Mouse (Mus musculus) embryonic facial prominence, embryonic 15.5 days (tissue): ENCODE measurements around the gene Snapc5. TPM values are rescaled to one million over a fixed set of nuclear protein-coding genes. Genes with fewer than 3 reads are reported as not detected.

Experiments used
- ATAC-seq: fragments of 200-750 bp; cut with Nextera tagmentation; 2 replicates; pipeline ENCODE4 v1.8.0; 2017; ENCODE audit warnings: low read depth, moderate TSS enrichment; ENCODE audit not compliant: insufficient number of reproducible peaks, low FRiP score, low TSS enrichment
- H3K27ac ChIP-seq: fragments of 300-500 bp; sonication (generic); replicated peaks from 2 replicates; pipeline ENCODE4 v1.5.1; 2015; ENCODE audit warnings: mild to moderate bottlenecking, inconsistent platforms
- H3K27me3 ChIP-seq: fragments of 300-500 bp; sonication (generic); 2 replicates; pipeline ENCODE4 v1.6.1; 2015; ENCODE audit warnings: inconsistent platforms
- H3K36me3 ChIP-seq: fragments of 300-500 bp; sonication (generic); 2 replicates; pipeline ENCODE4 v1.6.1; 2015; ENCODE audit warnings: mild to moderate bottlenecking, inconsistent platforms
- H3K4me1 ChIP-seq: fragments of 300-500 bp; sonication (generic); 2 replicates; pipeline ENCODE4 v1.6.1; 2015; ENCODE audit warnings: inconsistent platforms
- H3K4me2 ChIP-seq: fragments of 300-500 bp; sonication (generic); replicated peaks from 2 replicates; pipeline ENCODE4 v1.6.1; 2015; ENCODE audit warnings: mild to moderate bottlenecking, inconsistent platforms
- H3K4me3 ChIP-seq: fragments of 300-500 bp; sonication (generic); replicated peaks from 2 replicates; pipeline ENCODE4 v1.5.1; 2015; ENCODE audit warnings: mild to moderate bottlenecking, inconsistent platforms
- H3K9ac ChIP-seq: fragments of 300-500 bp; sonication (generic); 2 replicates; pipeline ENCODE4 v1.6.1; 2015; ENCODE audit warnings: inconsistent platforms
- H3K9me3 ChIP-seq: fragments of 300-500 bp; sonication (generic); replicated peaks from 2 replicates; pipeline ENCODE4 v1.6.1; 2016; ENCODE audit warnings: inconsistent platforms
- WGBS: fragments of 180-500 bp; shearing (Covaris S2); methylation state at CpG from one replicate; pipeline ENCODE4 v1.1.7; 2015; 5-methylcytosine and 5-hydroxymethylcytosine counted together
- polyA plus RNA-seq: library from polyadenylated mRNA; unstranded; fragments of >200 nt; fragmentation: Nextera tagmentation; extraction: Ambion mirVana; gene quantifications from 2 replicates; pipeline ENCODE4 v1.2.1, GENCODE M21; 2015

Gene Snapc5
- polyA plus RNA-seq, 1 experiment from 2014 or later, result 30.2 TPM

DNA sequence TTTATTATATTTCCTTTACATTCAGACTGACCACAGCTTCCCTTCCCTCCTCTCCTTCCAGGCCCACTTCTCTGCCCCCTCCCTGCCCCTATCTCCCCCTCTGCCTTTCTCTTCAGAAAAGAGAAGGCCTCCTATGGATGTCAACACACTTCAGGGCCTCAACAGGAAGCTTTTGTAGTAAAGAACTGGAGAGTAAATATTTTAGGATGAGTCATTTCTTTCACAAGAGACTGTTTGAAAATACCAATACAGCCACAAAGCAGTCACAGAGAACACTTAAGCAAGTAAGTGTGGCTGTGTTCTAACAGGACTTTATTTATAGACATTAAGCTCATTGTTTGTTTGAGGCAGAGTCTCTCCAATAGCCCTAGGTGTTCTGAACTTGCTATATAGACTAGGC, 23.3 kb downstream of the Snapc5 start:
- Histone ChIP-seq H3K9ac (no peak overlapping the region), H3K27me3 (no peaks in the 10 kb centered on the region), H3K9me3 (no peaks in the 10 kb centered on the region), H3K27ac (peak overlapping the region; percentile 63), H3K4me3 (no peak overlapping the region), H3K36me3 (peaks cover 19% of the 10 kb centered on the region), H3K4me2 (no peak overlapping the region), H3K4me1 (no peaks in the 10 kb centered on the region)
- ATAC-seq, result no peak

- H3K4me3 ChIP-seq, result no peak overlapping the region
- H3K4me1 ChIP-seq, result no peaks in the 10 kb centered on the region
- H3K27ac ChIP-seq, result peak overlapping the region; percentile 63; the same call in 1 of the 2 replicates
- H3K36me3 ChIP-seq, result peaks cover 18% of the 10 kb centered on the region
- ATAC-seq, result no peak
- no peak overlapping the region for H3K4me2 ChIP-seq
- H3K27me3 ChIP-seq, result no peaks in the 10 kb centered on the region
- no peak overlapping the region for H3K9ac ChIP-seq
- no peaks in the 10 kb centered on the region for H3K9me3 ChIP-seq
These were observed 23.8 kb downstream of the Snapc5 start for GRCm38 (mm10) chr9:64202866-64203265.

DNA sequence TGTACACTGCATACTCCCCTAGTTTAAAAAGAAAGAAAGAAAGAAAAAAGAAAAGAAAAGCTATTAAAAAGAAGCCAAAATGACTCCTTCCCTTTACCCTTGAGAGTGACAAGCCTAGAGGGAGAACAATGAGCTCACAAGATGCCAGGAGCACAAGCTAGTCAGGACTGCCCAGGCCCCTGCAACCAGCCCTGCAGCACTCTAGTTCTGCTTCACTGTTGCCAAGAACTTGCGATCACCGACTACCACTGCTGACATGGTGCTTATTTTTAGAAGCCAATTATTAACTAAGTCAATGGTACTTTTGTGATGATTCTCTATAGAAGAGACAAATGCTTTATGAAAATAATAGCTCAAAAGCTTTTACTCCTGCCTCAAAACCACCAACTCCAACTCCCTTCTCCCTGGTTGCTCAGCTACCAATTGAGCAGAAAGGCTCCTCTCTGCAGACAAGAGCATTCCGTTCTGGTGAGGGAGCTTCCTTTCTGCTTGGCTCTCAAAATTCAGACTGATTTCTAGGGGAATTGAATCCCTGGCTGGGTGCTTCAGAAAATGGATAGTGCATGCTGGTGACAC, 28.5 kb downstream of the Snapc5 start:
- Histone ChIP-seq H3K9me3 (no peaks in the 10 kb centered on the region), H3K4me2 (no peak overlapping the region), H3K27ac (0 out of 2 replicates have a peak overlapping the region, but pooled peaks have one; percentile 36), H3K4me3 (no peak overlapping the region), H3K4me1 (no peaks in the 10 kb centered on the region), H3K36me3 (peaks cover 46% of the 10 kb centered on the region), H3K27me3 (no peaks in the 10 kb centered on the region), H3K9ac (no peak overlapping the region)
- ATAC-seq, result no peak
- 56% methylated on average over 3 of the region's 3 CpGs for WGBS

DNA sequence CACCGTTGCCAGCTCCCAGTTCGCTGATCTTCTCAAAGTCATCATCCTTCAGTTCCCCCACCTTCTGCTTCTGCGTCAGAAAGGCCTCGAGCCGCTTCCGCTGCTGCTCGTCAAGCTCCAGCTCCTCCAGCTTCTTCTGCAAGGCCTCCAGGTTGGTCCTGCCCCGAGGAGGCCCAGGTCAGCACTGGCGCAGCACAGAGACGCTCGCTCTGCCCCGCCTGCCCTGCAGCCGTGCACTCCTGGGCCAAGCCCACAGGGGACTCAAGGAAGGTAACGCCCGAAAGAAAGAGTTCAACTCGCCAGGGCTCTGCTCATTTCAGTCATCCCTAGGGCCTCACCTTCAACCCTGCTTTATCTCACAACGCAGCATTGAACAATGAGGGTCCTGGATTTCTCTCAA, 35.4 kb downstream of the Snapc5 start:
- Histone ChIP-seq H3K27me3 (no peaks in the 10 kb centered on the region), H3K9ac (no peak overlapping the region), H3K4me2 (no peak overlapping the region), H3K4me1 (peaks cover 11% of the 10 kb centered on the region; the same call in 1 of the 2 replicates), H3K9me3 (no peaks in the 10 kb centered on the region), H3K27ac (no peak overlapping the region), H3K36me3 (peaks cover 23% of the 10 kb centered on the region; the same call in 1 of the 2 replicates), H3K4me3 (no peak overlapping the region)
- WGBS, result 87% methylated on average over 17 of the region's 17 CpGs
- ATAC-seq, result no peak

GRCm38 (mm10) chr9:64216090-64216489, 37.0 kb downstream of the Snapc5 start:
- 50% methylated on average over 4 of the region's 4 CpGs for WGBS
- H3K9ac ChIP-seq, result no peak overlapping the region
- no peaks in the 10 kb centered on the region for H3K27me3 ChIP-seq
- H3K9me3 ChIP-seq, result no peaks in the 10 kb centered on the region
- ATAC-seq, result no peak
- H3K36me3 ChIP-seq, result peaks cover 10% of the 10 kb centered on the region; the same call in 1 of the 2 replicates
- peaks cover 17% of the 10 kb centered on the region; the same call in 1 of the 2 replicates for H3K4me1 ChIP-seq
- H3K4me2 ChIP-seq, result no peak overlapping the region
- H3K4me3 ChIP-seq, result no peak overlapping the region
- no peak overlapping the region; the same call in 1 of the 2 replicates for H3K27ac ChIP-seq

GRCm38 (mm10) chr9:64216641-64217040, 37.6 kb downstream of the Snapc5 start:
- Histone ChIP-seq H3K4me2 (no peak overlapping the region), H3K27me3 (no peaks in the 10 kb centered on the region), H3K9ac (no peak overlapping the region), H3K4me1 (peaks cover 17% of the 10 kb centered on the region; the same call in 1 of the 2 replicates), H3K4me3 (no peak overlapping the region), H3K36me3 (peaks cover 6% of the 10 kb centered on the region; the same call in 1 of the 2 replicates), H3K27ac (no peak overlapping the region; the same call in 1 of the 2 replicates), H3K9me3 (no peaks in the 10 kb centered on the region)
- 89% methylated on average over 2 of the region's 2 CpGs for WGBS
- no peak for ATAC-seq

GRCm38 (mm10) chr9:64217887-64218286, 38.8 kb downstream of the Snapc5 start:
- Histone ChIP-seq H3K27ac (no peak overlapping the region), H3K36me3 (peaks cover 6% of the 10 kb centered on the region; the same call in 1 of the 2 replicates), H3K4me1 (peaks cover 17% of the 10 kb centered on the region; the same call in 1 of the 2 replicates), H3K27me3 (no peaks in the 10 kb centered on the region), H3K4me2 (no peak overlapping the region), H3K9ac (no peak overlapping the region), H3K9me3 (no peaks in the 10 kb centered on the region), H3K4me3 (no peak overlapping the region)
- ATAC-seq, result no peak

- peak overlapping the region; percentile 24 for H3K27ac ChIP-seq
- 31% methylated on average over 1 of the region's 1 CpGs for WGBS
These were observed 40.2 kb downstream of the Snapc5 start for GRCm38 (mm10) chr9:64219305-64219704.

GRCm38 (mm10) chr9:64219772-64220420, 40.8 kb downstream of the Snapc5 start:
- no peak overlapping the region for H3K4me2 ChIP-seq
- WGBS, result 58% methylated on average over 10 of the region's 10 CpGs

More at GRCm38 (mm10) chr9:64219305-64219704, 40.2 kb downstream of the Snapc5 start:
- Histone ChIP-seq H3K4me1 (peaks cover 17% of the 10 kb centered on the region; the same call in 1 of the 2 replicates), H3K9me3 (no peaks in the 10 kb centered on the region), H3K4me3 (no peak overlapping the region), H3K36me3 (no peaks in the 10 kb centered on the region), H3K4me2 (no peak overlapping the region), H3K27me3 (no peaks in the 10 kb centered on the region), H3K9ac (no peak overlapping the region)
- no peak for ATAC-seq

GRCm38 (mm10) chr9:64220603-64221002, 41.5 kb downstream of the Snapc5 start:
- H3K27ac ChIP-seq, result no peak overlapping the region
- WGBS, result 76% methylated on average over 1 of the region's 1 CpGs
- H3K9me3 ChIP-seq, result no peaks in the 10 kb centered on the region
- H3K9ac ChIP-seq, result no peak overlapping the region
- no peaks in the 10 kb centered on the region for H3K36me3 ChIP-seq
- no peak overlapping the region for H3K4me3 ChIP-seq
- no peak overlapping the region for H3K4me2 ChIP-seq
- peaks cover 17% of the 10 kb centered on the region; the same call in 1 of the 2 replicates for H3K4me1 ChIP-seq
- H3K27me3 ChIP-seq, result no peaks in the 10 kb centered on the region
- no peak for ATAC-seq

More at GRCm38 (mm10) chr9:64219772-64220420, 40.8 kb downstream of the Snapc5 start:
- Histone ChIP-seq H3K27me3 (no peaks in the 10 kb centered on the region), H3K27ac (peak overlapping the region; percentile 63), H3K4me1 (peaks cover 17% of the 10 kb centered on the region; the same call in 1 of the 2 replicates), H3K9ac (no peak overlapping the region), H3K36me3 (no peaks in the 10 kb centered on the region), H3K9me3 (no peaks in the 10 kb centered on the region), H3K4me3 (no peak overlapping the region)
- ATAC-seq, result no peak

- Histone ChIP-seq H3K27ac (no peak overlapping the region), H3K4me3 (no peak overlapping the region), H3K4me1 (peaks cover 15% of the 10 kb centered on the region; the same call in 1 of the 2 replicates), H3K4me2 (no peak overlapping the region), H3K27me3 (no peaks in the 10 kb centered on the region), H3K9me3 (no peaks in the 10 kb centered on the region), H3K36me3 (no peaks in the 10 kb centered on the region), H3K9ac (no peak overlapping the region)
- WGBS, result 82% methylated on average over 4 of the region's 4 CpGs
- no peak for ATAC-seq
These were observed 42.4 kb downstream of the Snapc5 start for GRCm38 (mm10) chr9:64221480-64221879.
